Mouse (Mus musculus): ENCODE measurements around the gene Gm11541. TPM values are rescaled to one million over a fixed set of nuclear protein-coding genes. Genes with fewer than 3 reads are reported as not detected.

Gene Gm11541
- not detected in 2 replicates for polyA plus RNA-seq (2016; fragmentation: Nextera tagmentation; extraction: Ambion mirVana)

- ATAC-seq (ENCODE audit: low FRiP score) = no peak
- WGBS = 82% methylated on average over 5 of the region's 5 CpGs
These were observed at the start of gene Gm11541 for GRCm38 (mm10) chr11:94704472-94704871. Gene Gm11541, minus strand, starts transcription at chr11:94704499.

GRCm38 (mm10) chr11:94752946-94753713 lies 48.8 kb upstream of the Gm11541 start:
- ATAC-seq (ENCODE audit: low FRiP score) = no peak
- Histone ChIP-seq H3K27me3 (no peaks in the 10 kb centered on the region), H3K4me2 (no peak overlapping the region), H3K4me1 (no peaks in the 10 kb centered on the region), H3K4me3 (replicated peaks) (no peak overlapping the region), H3K27ac (no peak overlapping the region), H3K36me3 (replicated peaks) (no peaks in the 10 kb centered on the region), H3K9ac (no peak overlapping the region), H3K9me3 (no peaks in the 10 kb centered on the region)
- 70% methylated on average over 2 of the region's 2 CpGs for WGBS

More at GRCm38 (mm10) chr11:94704472-94704871, at the start of gene Gm11541:
- Histone ChIP-seq H3K9ac (no peak within 1 kb of the TSS), H3K27ac (no peak within 1 kb of the TSS), H3K36me3 (replicated peaks) (no peaks in the 10 kb centered on the region), H3K4me1 (0 out of 2 replicates have a peak, but pooled peaks cover 3% of the 10 kb centered on the region), H3K4me2 (no peak within 1 kb of the TSS), H3K4me3 (replicated peaks) (no peak within 1 kb of the TSS), H3K27me3 (no peaks in the 10 kb centered on the region), H3K9me3 (no peaks in the 10 kb centered on the region)

GRCm38 (mm10) chr11:94741732-94742272 lies 37.5 kb upstream of the Gm11541 start, which contains the start of gene Cdc34b:
Gene Cdc34b, plus strand, starts transcription at chr11:94741782.
- Histone ChIP-seq H3K4me3 (replicated peaks) (no peak within 1 kb of the TSS), H3K4me2 (no peak within 1 kb of the TSS), H3K36me3 (replicated peaks) (no peaks in the 10 kb centered on the region), H3K9me3 (no peaks in the 10 kb centered on the region), H3K9ac (no peak within 1 kb of the TSS), H3K4me1 (no peaks in the 10 kb centered on the region), H3K27me3 (no peaks in the 10 kb centered on the region), H3K27ac (no peak within 1 kb of the TSS)
- ATAC-seq (ENCODE audit: low FRiP score) = no peak
- 80% methylated on average over 29 of the region's 29 CpGs for WGBS

DNA sequence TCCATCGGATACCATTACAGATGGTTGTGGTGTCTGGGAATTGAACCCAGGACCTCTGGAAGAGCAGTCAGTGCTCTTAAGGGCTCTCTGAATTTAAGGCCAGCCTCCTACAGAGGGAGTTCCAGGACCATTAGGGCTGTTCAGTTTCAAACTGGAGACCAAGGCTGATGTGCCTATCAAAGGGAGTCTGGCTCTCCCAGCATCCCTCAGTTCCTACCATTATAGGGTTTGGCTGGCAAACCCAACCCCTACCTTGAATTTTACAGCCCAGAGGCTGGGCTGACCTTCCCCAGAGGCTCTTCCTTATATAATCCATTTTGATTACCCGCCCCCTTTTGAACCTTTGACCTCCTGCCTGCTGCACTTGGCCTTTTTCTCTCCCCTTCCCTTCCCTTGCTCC lies 31.4 kb upstream of the Gm11541 start:
- no peak for ATAC-seq (ENCODE audit: low FRiP score)
- Histone ChIP-seq H3K4me1 (no peaks in the 10 kb centered on the region), H3K9ac (no peak overlapping the region), H3K27ac (no peak overlapping the region), H3K4me2 (no peak overlapping the region), H3K4me3 (replicated peaks) (no peak overlapping the region), H3K9me3 (no peaks in the 10 kb centered on the region), H3K27me3 (no peaks in the 10 kb centered on the region), H3K36me3 (replicated peaks) (no peaks in the 10 kb centered on the region)
- 79% methylated on average over 2 of the region's 2 CpGs for WGBS

DNA sequence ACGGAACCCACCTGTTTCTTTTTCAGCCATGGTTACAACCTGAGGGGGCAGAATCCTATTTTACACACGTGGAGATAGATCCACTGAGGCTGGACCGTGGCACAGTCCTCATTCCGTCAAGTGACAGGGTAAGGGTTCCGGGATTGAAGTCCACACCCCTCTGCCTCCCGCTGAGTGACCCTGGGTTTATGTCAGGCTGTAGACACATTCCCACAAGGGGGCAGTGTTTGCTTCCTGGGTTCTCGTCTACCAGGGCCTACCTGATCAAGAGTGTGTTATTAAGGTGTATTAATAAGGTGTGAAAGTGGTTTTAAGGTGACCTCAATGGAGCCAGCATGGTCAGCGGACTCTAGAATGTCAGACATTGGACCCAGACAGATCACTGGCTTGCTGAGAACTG lies 28.5 kb upstream of the Gm11541 start:
- 50% methylated on average over 8 of the region's 8 CpGs for WGBS
- no peaks in the 10 kb centered on the region for H3K36me3 ChIP-seq (replicated peaks)
- H3K4me2 ChIP-seq = no peak overlapping the region
- no peaks in the 10 kb centered on the region for H3K4me1 ChIP-seq
- no peak overlapping the region for H3K4me3 ChIP-seq (replicated peaks)
- no peaks in the 10 kb centered on the region for H3K9me3 ChIP-seq
- no peak overlapping the region for H3K9ac ChIP-seq
- ATAC-seq (ENCODE audit: low FRiP score) = no peak
- no peak overlapping the region for H3K27ac ChIP-seq
- no peaks in the 10 kb centered on the region for H3K27me3 ChIP-seq

GRCm38 (mm10) chr11:94731229-94731628 lies 26.9 kb upstream of the Gm11541 start:
- no peaks in the 10 kb centered on the region for H3K27me3 ChIP-seq
- ATAC-seq (ENCODE audit: low FRiP score) = no peak
- no peak overlapping the region for H3K27ac ChIP-seq
- H3K9ac ChIP-seq = no peak overlapping the region
- no peaks in the 10 kb centered on the region for H3K4me1 ChIP-seq
- no peaks in the 10 kb centered on the region for H3K36me3 ChIP-seq (replicated peaks)
- WGBS = 91% methylated on average over 12 of the region's 12 CpGs
- H3K9me3 ChIP-seq = no peaks in the 10 kb centered on the region
- H3K4me3 ChIP-seq (replicated peaks) = no peak overlapping the region
- H3K4me2 ChIP-seq = no peak overlapping the region

DNA sequence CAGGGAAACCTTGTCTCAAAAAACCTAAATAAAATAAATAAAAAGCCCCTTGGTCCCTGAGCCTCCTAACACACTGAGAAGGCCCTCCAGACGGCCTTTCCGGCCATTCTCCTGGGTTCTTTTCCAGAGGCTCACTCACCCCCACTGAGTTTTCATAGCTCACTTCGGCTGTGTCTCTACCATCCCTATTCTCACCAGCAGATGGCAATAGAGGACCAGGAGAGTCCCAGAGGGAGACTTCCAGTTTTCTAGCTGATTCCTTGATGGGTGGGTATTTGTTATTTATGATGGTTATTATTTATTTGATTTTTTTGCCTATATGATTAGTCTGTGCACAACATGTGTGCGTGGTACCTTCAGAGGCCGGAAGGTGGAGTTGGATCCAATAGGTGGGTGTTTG lies 26.0 kb upstream of the Gm11541 start:
- no peak for ATAC-seq (ENCODE audit: low FRiP score)
- 41% methylated on average over 5 of the region's 5 CpGs for WGBS
- no peak overlapping the region for H3K9ac ChIP-seq

GRCm38 (mm10) chr11:94729565-94729964 lies 25.3 kb upstream of the Gm11541 start:
- no peak for ATAC-seq (ENCODE audit: low FRiP score)
- Histone ChIP-seq H3K4me2 (no peak overlapping the region), H3K27me3 (no peaks in the 10 kb centered on the region), H3K4me3 (replicated peaks) (no peak overlapping the region), H3K36me3 (replicated peaks) (no peaks in the 10 kb centered on the region), H3K9me3 (no peaks in the 10 kb centered on the region), H3K27ac (no peak overlapping the region), H3K4me1 (no peaks in the 10 kb centered on the region), H3K9ac (no peak overlapping the region)
- 34% methylated on average over 4 of the region's 4 CpGs for WGBS

More for the DNA sequence above, 26.0 kb upstream of the Gm11541 start:
- Histone ChIP-seq H3K27ac (no peak overlapping the region), H3K4me1 (no peaks in the 10 kb centered on the region), H3K4me2 (no peak overlapping the region), H3K27me3 (no peaks in the 10 kb centered on the region), H3K36me3 (replicated peaks) (no peaks in the 10 kb centered on the region), H3K9me3 (no peaks in the 10 kb centered on the region), H3K4me3 (replicated peaks) (no peak overlapping the region)

DNA sequence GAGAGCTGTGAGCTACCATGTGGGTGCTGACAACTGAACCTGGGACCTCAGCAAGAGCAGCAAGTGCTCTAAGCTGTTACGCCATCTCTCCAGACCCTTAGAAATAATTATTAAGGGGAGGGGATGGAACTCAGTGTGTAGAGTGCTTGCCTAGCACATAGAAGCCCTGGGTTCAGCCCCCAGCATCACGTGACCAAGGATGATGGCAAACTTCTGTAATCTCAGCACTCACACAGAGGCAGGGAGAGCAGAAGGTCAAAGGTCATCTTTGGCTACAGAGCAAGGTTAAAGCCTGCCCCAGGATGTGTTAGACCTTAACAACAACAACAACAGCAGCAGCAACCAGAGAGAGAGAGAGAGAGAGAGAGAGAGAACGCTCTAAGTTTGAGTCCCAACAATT lies 24.2 kb upstream of the Gm11541 start:
- ATAC-seq (ENCODE audit: low FRiP score) = no peak
- Histone ChIP-seq H3K4me2 (no peak overlapping the region), H3K4me3 (replicated peaks) (no peak overlapping the region), H3K27me3 (no peaks in the 10 kb centered on the region), H3K36me3 (replicated peaks) (no peaks in the 10 kb centered on the region), H3K27ac (no peak overlapping the region), H3K9me3 (no peaks in the 10 kb centered on the region), H3K4me1 (no peaks in the 10 kb centered on the region), H3K9ac (no peak overlapping the region)
- 84% methylated on average over 3 of the region's 3 CpGs for WGBS

DNA sequence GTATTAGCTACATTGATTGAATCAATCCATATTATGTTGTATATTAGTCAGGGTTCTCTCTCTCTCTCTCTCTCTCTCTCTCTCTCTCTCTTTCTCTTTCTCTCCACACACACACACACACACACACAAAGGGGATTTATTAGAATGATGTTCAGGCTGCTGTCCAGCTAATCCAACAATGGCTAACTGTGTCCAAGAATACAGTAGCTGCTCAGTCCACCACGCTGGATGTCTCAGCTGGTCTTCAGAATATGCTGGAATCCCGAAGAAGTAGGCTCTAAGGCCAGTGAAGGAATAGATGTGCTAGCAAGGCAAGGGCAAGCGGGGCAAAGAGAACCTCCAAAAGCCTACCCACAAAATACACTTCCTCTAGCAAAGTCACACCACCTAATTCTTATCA lies 23.0 kb upstream of the Gm11541 start:
- Histone ChIP-seq H3K9me3 (no peaks in the 10 kb centered on the region), H3K4me3 (replicated peaks) (no peak overlapping the region)

GRCm38 (mm10) chr11:94719216-94719615 lies 14.9 kb upstream of the Gm11541 start:
- H3K27ac ChIP-seq = no peak overlapping the region
- no peak for ATAC-seq (ENCODE audit: low FRiP score)
- H3K27me3 ChIP-seq = no peaks in the 10 kb centered on the region
- no peak overlapping the region for H3K9ac ChIP-seq
- H3K9me3 ChIP-seq = no peaks in the 10 kb centered on the region
- 73% methylated on average over 2 of the region's 2 CpGs for WGBS
- no peak overlapping the region for H3K4me2 ChIP-seq
- peaks cover 17% of the 10 kb centered on the region; the same call in 1 of the 2 replicates for H3K4me1 ChIP-seq
- H3K4me3 ChIP-seq (replicated peaks) = no peak overlapping the region
- H3K36me3 ChIP-seq (replicated peaks) = no peaks in the 10 kb centered on the region

More for the DNA sequence above, 23.0 kb upstream of the Gm11541 start:
- H3K27me3 ChIP-seq = no peaks in the 10 kb centered on the region
- no peaks in the 10 kb centered on the region for H3K36me3 ChIP-seq (replicated peaks)
- ATAC-seq (ENCODE audit: low FRiP score) = no peak
- no peaks in the 10 kb centered on the region for H3K4me1 ChIP-seq
- no peak overlapping the region for H3K27ac ChIP-seq
- no peak overlapping the region for H3K9ac ChIP-seq
- WGBS = 82% methylated on average over 3 of the region's 3 CpGs
- no peak overlapping the region for H3K4me2 ChIP-seq

DNA sequence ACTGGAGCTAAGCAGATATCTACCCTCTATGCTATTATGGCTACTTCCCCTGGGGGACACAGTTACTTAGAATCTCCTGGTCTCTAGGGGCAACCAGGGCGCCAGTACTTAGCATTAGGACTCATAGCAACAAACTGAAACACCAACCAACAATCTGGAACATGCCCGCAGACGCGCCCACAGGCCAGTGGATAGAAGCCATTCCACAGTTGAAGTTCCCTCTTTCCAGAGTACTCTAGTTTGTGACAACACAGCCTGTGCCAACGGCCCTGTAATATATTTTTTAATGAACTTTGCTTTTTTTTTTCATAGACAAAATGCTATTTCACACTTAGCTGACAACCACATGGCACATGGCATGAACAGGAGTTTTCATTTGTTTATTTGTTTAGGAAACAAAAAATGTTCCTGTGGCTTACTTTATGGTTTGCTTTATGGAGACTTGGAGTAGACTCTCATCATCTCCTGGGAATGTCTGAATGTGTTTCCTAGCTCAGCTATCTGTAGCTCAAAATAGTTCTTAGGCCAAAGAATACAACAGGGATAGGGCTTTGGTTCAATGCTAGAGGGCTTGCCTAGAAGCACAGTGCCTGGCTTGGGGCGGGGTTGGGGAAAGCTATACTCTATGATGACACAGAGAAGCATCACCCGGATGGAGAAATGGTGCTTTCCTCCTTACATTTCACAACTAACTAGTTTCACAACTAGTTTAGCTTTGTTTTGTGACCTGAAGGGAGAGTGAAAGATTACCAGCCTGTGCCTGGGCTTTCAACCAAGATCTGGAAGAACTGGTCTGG lies 14.0 kb upstream of the Gm11541 start:
- peaks cover 17% of the 10 kb centered on the region; the same call in 1 of the 2 replicates for H3K4me1 ChIP-seq
- no peak for ATAC-seq (ENCODE audit: low FRiP score)
- H3K9me3 ChIP-seq = no peaks in the 10 kb centered on the region
- whole genome bisulfite sequencing = 94% methylated on average over 7 of the region's 7 CpGs
- H3K27ac ChIP-seq = no peak overlapping the region
- H3K4me2 ChIP-seq = no peak overlapping the region
- H3K36me3 ChIP-seq (replicated peaks) = no peaks in the 10 kb centered on the region
- H3K9ac ChIP-seq = no peak overlapping the region
- H3K4me3 ChIP-seq (replicated peaks) = no peak overlapping the region
- no peaks in the 10 kb centered on the region; the same call in 1 of the 2 replicates for H3K27me3 ChIP-seq

Data from forebrain, embryonic 12.5 days (tissue).